Mouse (Mus musculus) right cerebral cortex, postnatal 36 days (tissue): ENCODE results near the gene Abr.

Source experiments
- DNase-seq, 2 experiments: peaks; one replicate each; pipeline ENCODE4 v3.0.0; 2022; ENCODE audit warnings: low spot score in 2 of 2, mixed read lengths in 1 of 2

Gene Abr

GRCm38 (mm10) chr11:76569436-76569835 is 52.7 kb downstream of the Abr start:
- DNase-seq = no peak

GRCm38 (mm10) chr11:76566081-76566480 is 56.0 kb downstream of the Abr start:
- no peak for DNase-seq

GRCm38 (mm10) chr11:76562584-76562983 is 59.5 kb downstream of the Abr start:
- peak in 1 of 2 experiments; percentile 48 for DNase-seq

GRCm38 (mm10) chr11:76562165-76562564 is 59.9 kb downstream of the Abr start:
- DNase-seq = no peak

- no peak for DNase-seq
These were observed 64.3 kb downstream of the Abr start for GRCm38 (mm10) chr11:76557837-76558236.

- no peak for DNase-seq
These were observed 73.9 kb downstream of the Abr start for GRCm38 (mm10) chr11:76548153-76548721.

GRCm38 (mm10) chr11:76547420-76547819 is 74.7 kb downstream of the Abr start:
- no peak for DNase-seq

- no peak for DNase-seq
These were observed 75.7 kb downstream of the Abr start for GRCm38 (mm10) chr11:76546431-76546830.

GRCm38 (mm10) chr11:76543300-76543699 is 78.8 kb downstream of the Abr start:
- no peak for DNase-seq

GRCm38 (mm10) chr11:76540973-76541372 is 81.1 kb downstream of the Abr start:
- no peak for DNase-seq

- DNase-seq = no peak
These were observed 84.7 kb downstream of the Abr start for GRCm38 (mm10) chr11:76537401-76537800.

- DNase-seq = no peak
These were observed 85.3 kb downstream of the Abr start for GRCm38 (mm10) chr11:76536576-76537354.

GRCm38 (mm10) chr11:76532001-76532400 is 90.1 kb downstream of the Abr start:
- DNase-seq = no peak

- DNase-seq = peak; percentile 52 to 74
These were observed 91.0 kb downstream of the Abr start for GRCm38 (mm10) chr11:76530966-76531678.

GRCm38 (mm10) chr11:76530168-76530935 is 91.8 kb downstream of the Abr start:
- DNase-seq = no peak

GRCm38 (mm10) chr11:76529352-76530141 is 92.6 kb downstream of the Abr start:
- DNase-seq = peak; percentile 37 to 59

GRCm38 (mm10) chr11:76525646-76526351 is 96.3 kb downstream of the Abr start:
- no peak for DNase-seq

GRCm38 (mm10) chr11:76524947-76525346 is 97.2 kb downstream of the Abr start:
- peak in 1 of 2 experiments; percentile 62 for DNase-seq

- peak; percentile 68 to 72 for DNase-seq
These were observed 98.8 kb downstream of the Abr start for GRCm38 (mm10) chr11:76523356-76523755.

- no peak for DNase-seq
These were observed 101.2 kb downstream of the Abr start for GRCm38 (mm10) chr11:76520889-76521288.
